Comparison of ENCODE assay signal across 8 mouse cellular contexts in genomic region chrX:143099044-143099754, GRCm38 (mm10). TPM values are rescaled to one million over a fixed set of nuclear protein-coding genes. Genes with fewer than 3 reads are reported as not detected.
DNase-seq lines count a peak whose midpoint lies in the region; ATAC-seq and TF ChIP-seq lines count a peak whose summit lies in the region.

Gene Rtl9 (plus strand): TSS chrX:143099594.

- WGBS in intestine, postnatal 0 days: 90% methylated on average over 1 of the region's 1 CpGs
- WGBS in intestine, embryonic 15.5 days: 95% methylated on average over 1 of the region's 1 CpGs
- 93% methylated on average over 1 of the region's 1 CpGs for whole genome bisulfite sequencing in heart, embryonic 11.5 days (ENCODE audit: insufficient replicate concordance)

- H3K4me2 ChIP-seq in intestine, postnatal 0 days (replicated peaks; ENCODE audit: low read depth): no peak within 1 kb of the TSS
- H3K4me2 ChIP-seq in intestine, embryonic 15.5 days (replicated peaks): no peak within 1 kb of the TSS
- H3K4me2 ChIP-seq in heart, embryonic 11.5 days: no peak within 1 kb of the TSS

- H3K4me3 ChIP-seq in intestine, postnatal 0 days (ENCODE audit: low read depth, low read length): no peak within 1 kb of the TSS
- H3K4me3 ChIP-seq in intestine, embryonic 15.5 days (replicated peaks): no peak within 1 kb of the TSS
- no peak within 1 kb of the TSS for H3K4me3 ChIP-seq in ES-E14 (ENCODE audit: insufficient read depth in 1 of 2, low read depth in 1 of 2, low read length in 2 of 2, poor library complexity in 1 of 2, severe bottlenecking in 1 of 2)
- no peak within 1 kb of the TSS for H3K4me3 ChIP-seq in heart, embryonic 11.5 days (ENCODE audit: low read depth, low read length)

- H3K9ac ChIP-seq in intestine, postnatal 0 days (ENCODE audit: low read depth, low read length): no peak within 1 kb of the TSS
- no peak within 1 kb of the TSS for H3K9ac ChIP-seq in intestine, embryonic 15.5 days
- no peak within 1 kb of the TSS for H3K9ac ChIP-seq in ES-E14 (ENCODE audit: insufficient read depth, low read depth, low read length, poor library complexity, severe bottlenecking)
- H3K9ac ChIP-seq in heart, embryonic 11.5 days (ENCODE audit: low read depth, low read length): no peak within 1 kb of the TSS

- H3K9me3 ChIP-seq in intestine, postnatal 0 days (ENCODE audit: control insufficient read depth): no peaks in the 10 kb centered on the region
- no peaks in the 10 kb centered on the region for H3K9me3 ChIP-seq in intestine, embryonic 15.5 days
- H3K9me3 ChIP-seq in ES-E14 (ENCODE audit: control insufficient read depth, insufficient read depth, low read depth, low read length): no peaks in the 10 kb centered on the region
- H3K9me3 ChIP-seq in heart, embryonic 11.5 days (replicated peaks; ENCODE audit: control insufficient read depth, low read length): no peaks in the 10 kb centered on the region

- no peaks in the 10 kb centered on the region for H3K27me3 ChIP-seq in intestine, postnatal 0 days (replicated peaks; ENCODE audit: control insufficient read depth, insufficient read depth, low read length)
- no peaks in the 10 kb centered on the region for H3K27me3 ChIP-seq in intestine, embryonic 15.5 days (replicated peaks)
- peaks cover 9% of the 10 kb centered on the region; the same call in 1 of the 2 replicates for H3K27me3 ChIP-seq in heart, embryonic 11.5 days (ENCODE audit: control insufficient read depth, insufficient read depth, low read length)

- H3K36me3 ChIP-seq in intestine, postnatal 0 days (ENCODE audit: control insufficient read depth, insufficient read depth): no peaks in the 10 kb centered on the region
- H3K36me3 ChIP-seq in intestine, embryonic 15.5 days: no peaks in the 10 kb centered on the region
- no peaks in the 10 kb centered on the region for H3K36me3 ChIP-seq in ES-E14 (ENCODE audit: control insufficient read depth, insufficient read depth, low read length, poor library complexity, severe bottlenecking)
- H3K36me3 ChIP-seq in heart, embryonic 11.5 days (ENCODE audit: control insufficient read depth, insufficient read depth, low read length): no peaks in the 10 kb centered on the region

- no peak within 1 kb of the TSS for H3K27ac ChIP-seq in intestine, postnatal 0 days (ENCODE audit: low read depth, low read length)
- H3K27ac ChIP-seq in intestine, embryonic 15.5 days: no peak within 1 kb of the TSS
- H3K27ac ChIP-seq in ES-E14 (ENCODE audit: insufficient read depth, low read depth, low read length, poor library complexity, severe bottlenecking): no peak within 1 kb of the TSS
- no peak within 1 kb of the TSS for H3K27ac ChIP-seq in heart, embryonic 11.5 days (ENCODE audit: low read depth, low read length)

- in situ Hi-C loops in ES-E14 (cut with MboI; ENCODE audit: low sequenced_read_pairs in 2 of 2, unreplicated experiment in 2 of 2): loop anchor here in 1 of 2 experiments (10.0 kb wide), 1 partner anchor 346 kb away; no protein-coding TSS in a partner anchor

- no peak for ATAC-seq in intestine, postnatal 0 days
- no peak for ATAC-seq in intestine, embryonic 15.5 days
- no peak for ATAC-seq in heart, embryonic 11.5 days (replicated peaks; ENCODE audit: insufficient number of reproducible peaks, low FRiP score, low TSS enrichment)

- peak; percentile 74 for TF ChIP-seq CTCF in intestine, postnatal 0 days (IDR thresholded peaks at IDR 0.05; ENCODE audit: low read depth)

- peak; percentile 13 for DNase-seq in ES-E14 (ENCODE audit: low read depth, low spot score)
- DNase-seq in c-Kit-positive CD71-positive TER-119-positive erythroid progenitor cells, embryonic 14.5 days (ENCODE audit: low spot score): peak; percentile 13
- peak; percentile 18 for DNase-seq in kidney, postnatal 14 days
- DNase-seq in naive thymus-derived CD4-positive, alpha-beta T cell, adult 2 months (ENCODE audit: low read depth): peak; percentile 0
- no peak for DNase-seq in spleen, adult 12 weeks (ENCODE audit: low spot score)

- no peaks in the 10 kb centered on the region for H3K4me1 ChIP-seq in intestine, postnatal 0 days (replicated peaks; ENCODE audit: control insufficient read depth, insufficient read depth, low read length)
- H3K4me1 ChIP-seq in intestine, embryonic 15.5 days (replicated peaks): no peaks in the 10 kb centered on the region
- no peaks in the 10 kb centered on the region for H3K4me1 ChIP-seq in ES-E14 (ENCODE audit: control insufficient read depth in 2 of 2, insufficient read depth in 2 of 2, low read length in 2 of 2, poor library complexity in 1 of 2)
- no peaks in the 10 kb centered on the region for H3K4me1 ChIP-seq in heart, embryonic 11.5 days (ENCODE audit: control insufficient read depth, insufficient read depth, low read length)

TF ChIP-seq in ES-E14, 5 proteins besides CTCF, POLR2A, EP300 and RAD21:
- TF ChIP-seq CHD2 (IDR thresholded peaks at IDR 0.05; ENCODE audit: low read depth, low read length) (no peak), MAFK (IDR thresholded peaks at IDR 0.05; ENCODE audit: insufficient read depth, low read depth, low read length) (0 out of 2 replicates have a peak, but pooled peaks have one; percentile 10), HCFC1 (IDR thresholded peaks at IDR 0.05; ENCODE audit: borderline replicate concordance, insufficient read depth, low read length) (no peak), ZC3H11A (IDR thresholded peaks at IDR 0.05; ENCODE audit: borderline replicate concordance, low read depth, low read length) (peak; percentile 50; the same call in 1 of the 2 replicates), ZNF384 (IDR thresholded peaks at IDR 0.05; ENCODE audit: low read depth, low read length) (no peak)

RNA-seq across cellular contexts. Expression of gene Rtl9, which starts in this region (rescaled TPM):
- polyA plus RNA-seq in intestine, postnatal 0 days (2015; fragmentation: Nextera tagmentation; extraction: Ambion mirVana): 0.09 and 0.12 TPM in 2 replicates
- 0.39 and 0.45 TPM in 2 replicates for polyA plus RNA-seq in intestine, embryonic 15.5 days (2015; fragmentation: Nextera tagmentation; extraction: Ambion mirVana)
- total RNA-seq in ES-E14 (2012; rRNA removed): not detected in 2 replicates
- polyA plus RNA-seq in heart, embryonic 11.5 days (2014; fragmentation: Nextera tagmentation; extraction: Ambion mirVana): 0.06 and 0.10 TPM in 2 replicates

Comparison
In these comparisons a context has a peak if more than half of its experiments do, and no peak if none do; other contexts are left out.
1. Peak in DNase-seq in ES-E14; RNA of the gene not detected or under 1 TPM.